Mouse (Mus musculus) embryonic facial prominence, embryonic 10.5 days (tissue): ENCODE measurements around the gene Hoxc4. TPM values are rescaled to one million over a fixed set of nuclear protein-coding genes. Genes with fewer than 3 reads are reported as not detected.

ENCODE experiments used
- DNase-seq: peaks from one replicate; pipeline ENCODE4 v3.0.0-alpha.2; 2017; ENCODE audit warnings: low spot score
- H3K27ac ChIP-seq: fragments of 300-500 bp; sonication (generic); replicated peaks from 2 replicates; pipeline ENCODE4 v1.5.1; 2016; ENCODE audit warnings: mild to moderate bottlenecking
- H3K27me3 ChIP-seq: fragments of 300-500 bp; sonication (generic); replicated peaks from 2 replicates; pipeline ENCODE4 v1.6.1; 2016; ENCODE audit warnings: low read depth, mild to moderate bottlenecking; ENCODE audit not compliant: poor library complexity, severe bottlenecking
- H3K36me3 ChIP-seq: fragments of 300-500 bp; sonication (generic); replicated peaks from 2 replicates; pipeline ENCODE4 v1.6.1; 2016; ENCODE audit warnings: mild to moderate bottlenecking, moderate library complexity
- H3K4me1 ChIP-seq: fragments of 300-500 bp; sonication (generic); 2 replicates; pipeline ENCODE4 v1.6.1; 2016
- H3K4me3 ChIP-seq: fragments of 300-500 bp; sonication (generic); 2 replicates; pipeline ENCODE4 v1.5.1; 2016; ENCODE audit warnings: mild to moderate bottlenecking, moderate library complexity
- H3K9me3 ChIP-seq: fragments of 300-500 bp; sonication (generic); 2 replicates; pipeline ENCODE4 v1.6.1; 2016; ENCODE audit warnings: mild to moderate bottlenecking
- WGBS: fragments of 180-500 bp; shearing (Covaris S2); methylation state at CpG from one replicate; pipeline ENCODE4 v1.1.7; 2016; 5-methylcytosine and 5-hydroxymethylcytosine counted together
- polyA plus RNA-seq: library from polyadenylated mRNA; unstranded; fragments of >200 nt; fragmentation: Nextera tagmentation; extraction: Ambion mirVana; gene quantifications from 2 replicates; pipeline ENCODE4 v1.2.1, GENCODE M21; 2016

Gene Hoxc4
- polyA plus RNA-seq, 1 experiment from 2014 or later: 0.11 TPM

DNA sequence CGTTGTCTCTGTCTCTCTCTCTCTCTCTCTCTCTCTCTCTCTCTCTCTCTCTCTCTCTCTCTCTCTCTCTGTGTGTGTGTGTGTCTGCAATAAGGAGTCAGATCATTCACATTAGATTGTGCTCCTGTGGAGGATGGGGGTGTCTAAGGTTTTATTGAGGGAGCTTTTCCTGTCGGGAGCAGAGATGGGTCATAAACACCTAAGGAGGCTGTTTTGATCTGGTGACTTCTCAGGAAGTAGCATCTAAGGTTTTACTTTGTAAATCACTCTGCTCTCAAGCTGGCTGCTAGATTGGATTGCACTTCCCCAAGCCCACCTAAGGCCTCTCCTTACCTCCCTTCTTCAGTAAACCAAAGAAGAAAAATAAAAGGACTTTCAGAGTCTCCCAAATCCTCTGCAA, 5.4 kb downstream of the Hoxc4 start:
- Histone ChIP-seq H3K9me3 (no peaks in the 10 kb centered on the region), H3K4me3 (no peak overlapping the region), H3K36me3 (no peaks in the 10 kb centered on the region), H3K27ac (no peak overlapping the region), H3K4me1 (no peaks in the 10 kb centered on the region), H3K27me3 (peaks cover 100% of the 10 kb centered on the region)
- WGBS: 1% methylated on average over 2 of the region's 2 CpGs
- DNase-seq: no peak

DNA sequence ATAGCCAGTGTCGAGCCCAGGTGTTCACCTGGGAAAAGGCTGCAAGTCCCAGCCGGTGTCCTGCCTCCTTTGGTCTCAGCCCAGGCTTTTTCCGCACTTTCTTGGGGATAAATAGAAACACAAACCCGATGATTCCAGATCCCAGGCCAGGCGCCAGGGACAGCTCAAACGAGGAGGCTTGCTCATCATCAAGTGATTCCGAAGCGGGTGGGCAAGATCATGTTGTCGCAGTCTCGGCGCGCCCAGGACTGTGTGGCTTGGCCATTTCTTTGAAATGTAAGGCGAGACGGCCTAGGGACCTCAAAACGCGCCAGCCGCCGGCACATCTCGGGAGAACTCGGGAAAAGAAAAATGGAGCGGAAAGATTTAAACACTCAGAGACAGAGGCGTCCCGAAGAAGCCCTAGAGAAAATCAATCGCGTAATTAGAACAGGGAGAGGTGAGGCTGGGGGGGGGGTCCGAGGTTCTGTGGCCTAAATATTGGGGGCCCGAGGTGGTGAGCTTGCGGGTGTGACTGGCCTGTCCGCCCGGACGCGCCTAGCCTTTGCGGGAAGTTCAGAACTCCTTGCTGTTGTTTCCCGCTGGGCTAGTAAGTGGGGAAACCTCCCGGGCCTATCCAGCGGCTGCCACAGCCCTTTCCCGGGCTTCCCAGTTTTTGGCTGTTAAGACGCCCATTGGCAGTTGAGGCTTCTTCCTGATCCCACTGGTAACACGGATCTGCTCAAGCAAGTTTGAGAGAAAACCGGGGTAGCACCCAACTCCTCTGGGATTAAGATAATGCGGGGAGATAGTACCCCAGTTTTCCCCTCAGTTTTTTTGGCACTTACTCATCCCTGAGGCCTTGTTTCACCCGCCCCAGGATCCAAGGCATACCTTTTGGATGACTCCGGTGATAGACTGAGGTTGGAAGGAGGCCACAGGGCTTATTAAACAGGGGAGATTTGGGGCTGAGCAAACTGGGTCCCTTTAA, 8.8 kb downstream of the Hoxc4 start:
- WGBS: under 1% methylated on average over 43 of the region's 43 CpGs
- no peak overlapping the region for H3K4me3 ChIP-seq
- no peaks in the 10 kb centered on the region for H3K9me3 ChIP-seq
- no peaks in the 10 kb centered on the region for H3K4me1 ChIP-seq
- H3K27me3 ChIP-seq: peaks cover 100% of the 10 kb centered on the region
- peak; percentile 53 for DNase-seq
- H3K36me3 ChIP-seq: no peaks in the 10 kb centered on the region
- H3K27ac ChIP-seq: no peak overlapping the region

DNA sequence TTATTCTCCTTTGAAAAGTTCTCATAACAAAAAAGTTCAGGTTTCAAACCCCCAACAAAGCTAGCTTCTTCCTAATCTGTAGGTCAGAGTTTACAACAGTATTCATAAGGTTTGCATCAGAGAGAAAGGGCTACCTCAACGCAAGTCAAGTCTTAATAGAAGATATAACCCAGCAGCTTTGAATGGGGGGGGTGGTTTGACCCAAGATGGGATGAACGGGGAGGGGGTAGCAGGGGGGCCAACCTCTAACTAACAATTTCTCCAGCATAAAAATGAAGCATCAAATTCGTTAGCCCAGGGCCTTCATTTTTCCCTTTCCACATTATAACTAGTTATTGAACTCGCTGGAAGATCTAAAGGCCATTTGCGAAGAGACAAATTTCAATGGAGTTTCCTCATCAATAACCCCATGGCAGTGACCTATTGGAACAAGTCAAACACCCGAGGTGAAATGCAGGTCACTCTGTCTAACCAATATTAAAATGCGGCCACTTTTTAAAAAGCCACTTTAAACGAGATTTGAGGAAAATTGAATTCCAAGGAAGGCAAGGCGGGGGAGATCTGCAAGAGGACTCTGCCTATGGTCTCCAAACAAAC, 10.3 kb downstream of the Hoxc4 start:
- Histone ChIP-seq H3K36me3 (no peaks in the 10 kb centered on the region), H3K4me1 (peaks cover under 1% of the 10 kb centered on the region; the same call in 1 of the 2 replicates), H3K27me3 (peaks cover 100% of the 10 kb centered on the region), H3K9me3 (no peaks in the 10 kb centered on the region), H3K4me3 (no peak overlapping the region), H3K27ac (no peak overlapping the region)
- DNase-seq: peak; percentile 17
- 8% methylated on average over 9 of the region's 9 CpGs for WGBS

DNA sequence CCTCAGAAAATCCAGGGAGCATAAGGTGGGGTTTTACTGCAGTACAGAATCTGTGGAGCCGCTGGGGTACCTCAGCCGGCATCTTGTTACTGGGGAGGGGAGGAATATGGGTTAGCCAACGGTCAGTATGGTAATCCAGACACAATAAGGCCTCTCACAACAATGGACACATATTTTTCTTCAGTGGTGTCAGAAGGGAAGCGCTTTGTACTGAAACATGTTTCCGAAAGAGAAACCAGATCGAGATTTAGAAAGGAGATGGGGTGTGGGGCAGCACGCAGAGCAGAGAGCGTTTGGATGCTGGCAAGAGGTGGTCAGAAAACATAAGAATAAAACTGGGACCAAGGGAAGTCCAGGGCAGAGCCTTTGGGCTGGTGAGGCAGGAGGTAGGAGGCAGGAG, 11.4 kb downstream of the Hoxc4 start:
- no peak overlapping the region for H3K4me3 ChIP-seq
- H3K4me1 ChIP-seq: peaks cover 5% of the 10 kb centered on the region; the same call in 1 of the 2 replicates
- H3K27ac ChIP-seq: no peak overlapping the region
- 2% methylated on average over 8 of the region's 8 CpGs for WGBS
- no peaks in the 10 kb centered on the region for H3K36me3 ChIP-seq
- DNase-seq: peak; percentile 24
- H3K27me3 ChIP-seq: peaks cover 100% of the 10 kb centered on the region
- no peaks in the 10 kb centered on the region for H3K9me3 ChIP-seq

DNA sequence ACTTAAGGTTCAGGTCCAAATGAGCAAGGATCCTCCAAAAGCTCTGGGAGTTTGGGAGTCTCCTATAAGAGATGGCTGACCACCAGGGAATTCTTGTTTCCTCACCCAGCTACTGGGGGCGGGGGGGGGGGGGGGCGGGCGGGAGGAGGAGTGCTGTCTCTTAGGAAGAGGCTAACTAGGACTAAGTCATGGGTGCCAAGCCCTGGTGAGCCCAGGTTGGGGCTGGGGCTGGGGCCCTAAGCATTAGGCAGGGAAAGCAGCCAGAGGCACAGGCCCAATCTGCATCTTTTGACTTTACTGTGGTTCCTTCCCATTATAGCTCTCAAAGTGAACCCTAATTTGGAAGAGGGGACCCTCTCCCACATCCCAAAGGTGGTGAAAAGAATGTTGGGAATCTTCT, 13.4 kb downstream of the Hoxc4 start:
- WGBS: 0% methylated on average over 3 of the region's 3 CpGs
- no peak overlapping the region for H3K4me3 ChIP-seq

DNA sequence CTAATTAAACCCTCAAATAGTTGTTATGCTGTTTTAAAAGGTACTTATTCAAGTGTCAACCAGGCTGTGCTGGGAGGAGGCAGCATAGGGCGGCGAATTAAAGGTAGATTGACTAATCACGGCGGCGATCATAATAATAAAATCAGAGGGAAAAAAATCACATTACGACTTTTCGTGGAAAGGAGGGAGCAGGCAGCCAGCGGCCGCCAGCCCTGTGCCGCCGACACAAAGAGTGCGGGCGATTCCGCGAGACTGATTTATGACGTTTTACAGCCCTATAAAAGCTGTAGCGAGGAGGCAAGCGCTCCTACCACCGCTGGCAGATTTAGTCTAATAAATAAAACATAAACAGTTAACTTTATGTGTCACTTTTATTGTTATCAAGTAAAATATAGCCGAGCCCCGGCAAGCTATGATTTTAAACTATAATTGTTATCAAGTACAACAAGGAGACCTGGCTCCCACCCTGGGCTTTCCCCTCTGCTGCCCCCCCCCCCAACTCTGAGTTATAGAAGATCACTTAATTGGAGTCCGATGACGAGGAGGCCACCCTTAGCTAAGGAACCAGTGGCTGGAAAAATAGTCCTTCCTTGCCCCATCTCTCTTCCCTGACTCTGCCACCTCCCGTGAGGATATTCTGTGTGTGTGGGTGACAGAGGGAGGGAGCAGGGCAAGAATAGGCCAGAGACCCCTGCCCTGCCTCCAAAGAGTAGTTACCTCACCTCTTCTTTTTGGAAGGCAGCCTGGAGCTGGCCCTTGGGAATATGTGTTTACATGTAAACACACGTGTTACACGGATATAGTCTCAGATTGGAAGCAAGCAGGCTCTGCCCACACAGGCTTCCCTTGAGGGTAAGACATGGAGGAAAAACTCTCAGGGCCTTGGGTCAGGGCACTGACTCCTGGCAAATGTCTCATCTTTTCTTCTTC, 14.2 kb downstream of the Hoxc4 start:
- peak; percentile 39 for DNase-seq
- 1% methylated on average over 26 of the region's 26 CpGs for WGBS
- Histone ChIP-seq H3K4me3 (no peak overlapping the region), H3K9me3 (no peaks in the 10 kb centered on the region), H3K4me1 (peaks cover 5% of the 10 kb centered on the region; the same call in 1 of the 2 replicates), H3K27me3 (peaks cover 100% of the 10 kb centered on the region), H3K27ac (no peak overlapping the region), H3K36me3 (no peaks in the 10 kb centered on the region)

More for the DNA sequence above, 13.4 kb downstream of the Hoxc4 start:
- DNase-seq: peak; percentile 18
- H3K36me3 ChIP-seq: no peaks in the 10 kb centered on the region
- no peaks in the 10 kb centered on the region for H3K9me3 ChIP-seq
- H3K27me3 ChIP-seq: peaks cover 100% of the 10 kb centered on the region
- H3K27ac ChIP-seq: no peak overlapping the region
- H3K4me1 ChIP-seq: peaks cover 5% of the 10 kb centered on the region; the same call in 1 of the 2 replicates

DNA sequence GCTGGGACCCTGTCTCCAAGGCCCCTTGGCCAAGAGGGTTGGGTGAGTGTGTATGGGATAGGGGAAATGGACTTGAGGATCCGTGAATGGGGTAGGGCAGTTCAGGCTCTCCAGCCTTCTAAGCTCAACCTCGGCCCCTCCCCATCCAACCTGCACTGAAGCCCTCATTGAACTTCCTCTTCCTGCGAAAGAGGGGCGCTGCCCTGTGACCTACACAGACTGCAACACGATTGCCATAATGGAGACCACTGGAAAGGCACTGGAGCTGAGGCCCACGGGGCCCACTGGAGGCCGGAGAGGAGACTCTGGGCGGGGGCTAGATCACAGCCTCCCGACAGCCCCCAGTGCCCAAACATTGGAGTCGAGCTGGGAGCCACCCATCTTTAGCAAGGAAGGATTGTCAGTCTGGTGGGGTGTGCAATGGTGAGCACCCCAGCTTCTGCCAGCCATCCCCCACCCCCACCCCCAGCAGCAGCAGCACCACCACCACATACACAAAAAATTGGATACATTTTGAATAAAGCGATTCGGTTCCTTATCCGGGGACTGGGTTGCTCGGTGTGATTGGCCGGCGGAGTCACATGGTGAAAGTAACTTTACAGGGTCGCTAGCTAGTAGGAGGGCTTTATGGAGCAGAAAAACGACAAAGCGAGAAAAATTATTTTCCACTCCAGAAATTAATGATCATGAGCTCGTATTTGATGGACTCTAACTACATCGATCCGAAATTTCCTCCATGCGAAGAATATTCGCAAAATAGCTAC, 15.5 kb downstream of the Hoxc4 start:
- WGBS: 1% methylated on average over 24 of the region's 24 CpGs

DNA sequence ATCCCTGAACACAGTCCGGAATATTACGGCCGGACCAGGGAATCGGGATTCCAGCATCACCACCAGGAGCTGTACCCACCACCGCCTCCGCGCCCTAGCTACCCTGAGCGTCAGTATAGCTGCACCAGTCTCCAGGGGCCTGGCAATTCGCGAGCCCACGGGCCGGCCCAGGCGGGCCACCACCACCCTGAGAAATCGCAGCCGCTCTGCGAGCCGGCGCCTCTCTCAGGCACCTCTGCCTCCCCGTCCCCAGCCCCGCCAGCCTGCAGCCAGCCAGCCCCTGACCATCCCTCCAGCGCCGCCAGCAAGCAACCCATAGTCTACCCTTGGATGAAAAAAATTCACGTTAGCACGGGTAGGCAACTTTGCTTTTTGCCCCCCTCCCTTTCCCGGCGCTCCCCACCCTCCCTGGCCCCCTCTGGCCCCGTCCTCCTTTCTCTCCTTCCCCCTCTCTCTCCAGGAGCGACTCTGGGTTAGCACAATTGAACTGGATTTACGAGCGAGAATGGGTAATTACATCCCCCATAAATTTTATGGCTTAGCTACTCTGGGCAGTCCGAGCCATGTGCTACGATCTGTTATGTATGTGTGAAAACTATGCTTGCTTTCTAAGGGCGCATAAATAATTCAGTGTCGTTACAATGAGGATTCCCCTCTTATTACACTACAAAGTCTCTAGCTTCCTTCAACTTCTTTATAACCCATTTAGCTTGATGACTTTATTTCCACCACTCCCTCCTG, 16.2 kb downstream of the Hoxc4 start:
- Histone ChIP-seq H3K27me3 (peaks cover 100% of the 10 kb centered on the region), H3K9me3 (no peaks in the 10 kb centered on the region), H3K36me3 (no peaks in the 10 kb centered on the region), H3K4me3 (peak overlapping the region; percentile 25; the same call in 1 of the 2 replicates), H3K4me1 (peaks cover 5% of the 10 kb centered on the region; the same call in 1 of the 2 replicates), H3K27ac (no peak overlapping the region)
- peak; percentile 60 for DNase-seq
- WGBS: under 1% methylated on average over 34 of the region's 34 CpGs

More for the DNA sequence above, 15.5 kb downstream of the Hoxc4 start:
- Histone ChIP-seq H3K4me3 (peak overlapping the region; percentile 25), H3K4me1 (peaks cover 5% of the 10 kb centered on the region; the same call in 1 of the 2 replicates), H3K27ac (no peak overlapping the region), H3K9me3 (no peaks in the 10 kb centered on the region), H3K36me3 (no peaks in the 10 kb centered on the region), H3K27me3 (peaks cover 100% of the 10 kb centered on the region)
- peak; percentile 46 for DNase-seq

DNA sequence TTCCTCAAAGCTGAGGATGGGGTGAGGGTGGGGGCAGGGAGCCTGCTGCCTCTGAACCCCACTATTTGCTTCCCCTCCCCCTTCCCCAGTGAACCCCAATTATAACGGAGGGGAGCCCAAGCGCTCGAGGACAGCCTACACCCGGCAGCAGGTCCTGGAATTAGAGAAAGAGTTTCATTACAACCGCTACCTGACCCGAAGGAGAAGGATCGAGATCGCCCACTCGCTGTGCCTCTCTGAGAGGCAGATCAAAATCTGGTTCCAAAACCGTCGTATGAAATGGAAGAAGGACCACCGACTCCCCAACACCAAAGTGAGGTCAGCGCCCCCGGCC, 16.8 kb downstream of the Hoxc4 start:
- 0% methylated on average over 14 of the region's 14 CpGs for WGBS
- Histone ChIP-seq H3K9me3 (no peaks in the 10 kb centered on the region), H3K4me3 (no peak overlapping the region), H3K36me3 (no peaks in the 10 kb centered on the region), H3K27ac (no peak overlapping the region), H3K4me1 (peaks cover 5% of the 10 kb centered on the region; the same call in 1 of the 2 replicates), H3K27me3 (peaks cover 100% of the 10 kb centered on the region)
- peak; percentile 42 for DNase-seq

DNA sequence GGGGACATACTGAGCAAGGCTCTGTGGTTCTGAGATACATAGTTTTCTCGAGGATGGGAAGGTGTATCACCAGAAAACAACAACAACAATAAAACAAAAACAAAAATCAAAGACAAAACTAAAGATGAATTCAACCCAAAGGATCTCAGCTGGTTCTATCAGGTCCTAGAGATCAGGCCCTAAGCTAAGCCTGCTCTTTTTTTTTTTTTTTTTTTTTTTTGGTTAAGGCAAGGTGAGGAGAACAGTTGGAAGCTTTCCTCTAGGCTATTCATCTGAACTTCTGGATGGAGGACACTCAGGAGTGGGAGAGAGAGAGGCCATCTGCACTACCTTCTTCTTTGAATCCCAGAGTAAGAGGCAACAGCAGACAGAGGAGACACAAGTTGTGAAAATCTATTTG, 18.8 kb downstream of the Hoxc4 start:
- Histone ChIP-seq H3K36me3 (no peaks in the 10 kb centered on the region), H3K4me3 (no peak overlapping the region), H3K9me3 (no peaks in the 10 kb centered on the region), H3K27me3 (peaks cover 100% of the 10 kb centered on the region), H3K4me1 (peaks cover 5% of the 10 kb centered on the region; the same call in 1 of the 2 replicates), H3K27ac (no peak overlapping the region)
- DNase-seq: no peak
- WGBS: 18% methylated on average over 1 of the region's 1 CpGs
